Mouse (Mus musculus): Measurements from ENCODE around the gene Scamp2.

- TF ChIP-seq GATA1 (IDR thresholded peaks at IDR 0.05; ENCODE audit: borderline replicate concordance, low read length) (no peak), FLI1 (IDR thresholded peaks at IDR 0.05; ENCODE audit: low read length) (no peak)
These were observed 28.8 kb upstream of the Scamp2 start for GRCm38 (mm10) chr9:57531946-57532345.

Measured in megakaryocyte, embryonic 14.5 days (primary cell).